Mouse (Mus musculus) hindbrain, embryonic 16.5 days (tissue): Measurements from ENCODE around the gene Srp68. TPM values are rescaled to one million over a fixed set of nuclear protein-coding genes. Genes with fewer than 3 reads are reported as not detected.

Experiments
- ATAC-seq: fragments of 200-750 bp; cut with Nextera tagmentation; 2 replicates; pipeline ENCODE4 v1.8.0; 2017; ENCODE audit warnings: moderate TSS enrichment, moderate library complexity
- H3K27ac ChIP-seq: fragments of 300-500 bp; sonication (generic); 2 replicates; pipeline ENCODE4 v1.5.1; 2014; ENCODE audit warnings: low read depth, mild to moderate bottlenecking, control low read depth, low read length, moderate library complexity
- H3K27me3 ChIP-seq: fragments of 300-500 bp; sonication (generic); replicated peaks from 2 replicates; pipeline ENCODE4 v1.6.1; 2014; ENCODE audit warnings: low read length; ENCODE audit not compliant: control insufficient read depth, insufficient read depth
- H3K36me3 ChIP-seq: fragments of 300-500 bp; sonication (generic); 2 replicates; pipeline ENCODE4 v1.6.1; 2014; ENCODE audit warnings: mild to moderate bottlenecking, low read length, moderate library complexity, mixed read lengths; ENCODE audit not compliant: control insufficient read depth, insufficient read depth
- H3K4me1 ChIP-seq: fragments of 300-500 bp; sonication (generic); 2 replicates; pipeline ENCODE4 v1.6.1; 2014; ENCODE audit warnings: low read depth, low read length; ENCODE audit not compliant: control insufficient read depth, insufficient read depth
- H3K4me2 ChIP-seq: fragments of 300-500 bp; sonication (generic); 2 replicates; pipeline ENCODE4 v1.6.1; 2014; ENCODE audit warnings: mild to moderate bottlenecking, low read length, control low read depth, moderate library complexity
- H3K4me3 ChIP-seq: fragments of 300-500 bp; sonication (generic); 2 replicates; pipeline ENCODE4 v1.5.1; 2014; ENCODE audit warnings: mild to moderate bottlenecking, low read length, control low read depth, moderate library complexity
- H3K9ac ChIP-seq: fragments of 300-500 bp; sonication (generic); 2 replicates; pipeline ENCODE4 v1.6.1; 2014; ENCODE audit warnings: low read depth, mild to moderate bottlenecking, control low read depth, low read length, moderate library complexity
- H3K9me3 ChIP-seq: fragments of 300-500 bp; sonication (generic); 2 replicates; pipeline ENCODE4 v1.6.1; 2014; ENCODE audit warnings: mild to moderate bottlenecking, low read length, moderate library complexity; ENCODE audit not compliant: control insufficient read depth
- WGBS: fragments of 180-500 bp; shearing (Covaris S2); extraction: QIAGEN DNeasy Blood & Tissue Kit; methylation state at CpG from one replicate; pipeline ENCODE4 v1.1.7; 2014; 5-methylcytosine and 5-hydroxymethylcytosine counted together
- polyA plus RNA-seq: library from polyadenylated mRNA; unstranded; fragments of >200 nt; fragmentation: Nextera tagmentation; extraction: Ambion mirVana; gene quantifications from 2 replicates; pipeline ENCODE4 v1.2.1, GENCODE M21; 2015

The Srp68 gene
- polyA plus RNA-seq, 1 experiment from 2014 or later = 61.8 TPM

- H3K27ac ChIP-seq = no peak overlapping the region
- H3K36me3 ChIP-seq = peaks cover 49% of the 10 kb centered on the region
- H3K4me2 ChIP-seq = no peak overlapping the region
- no peak overlapping the region for H3K4me3 ChIP-seq
- 89% methylated on average over 9 of the region's 9 CpGs for WGBS
- no peak overlapping the region for H3K9ac ChIP-seq
- H3K4me1 ChIP-seq = no peaks in the 10 kb centered on the region
- ATAC-seq = no peak
- no peaks in the 10 kb centered on the region for H3K9me3 ChIP-seq
- no peaks in the 10 kb centered on the region for H3K27me3 ChIP-seq
Measured at GRCm38 (mm10) chr11:116255982-116256675, 17.9 kb downstream of the Srp68 start.

- Histone ChIP-seq H3K4me1 (no peaks in the 10 kb centered on the region), H3K27me3 (no peaks in the 10 kb centered on the region), H3K9ac (no peak overlapping the region), H3K4me3 (no peak overlapping the region), H3K4me2 (no peak overlapping the region), H3K36me3 (peaks cover 48% of the 10 kb centered on the region), H3K9me3 (no peaks in the 10 kb centered on the region), H3K27ac (no peak overlapping the region)
- WGBS = 86% methylated on average over 22 of the region's 22 CpGs
- no peak for ATAC-seq
Measured at GRCm38 (mm10) chr11:116255090-116255981, 18.7 kb downstream of the Srp68 start.

DNA sequence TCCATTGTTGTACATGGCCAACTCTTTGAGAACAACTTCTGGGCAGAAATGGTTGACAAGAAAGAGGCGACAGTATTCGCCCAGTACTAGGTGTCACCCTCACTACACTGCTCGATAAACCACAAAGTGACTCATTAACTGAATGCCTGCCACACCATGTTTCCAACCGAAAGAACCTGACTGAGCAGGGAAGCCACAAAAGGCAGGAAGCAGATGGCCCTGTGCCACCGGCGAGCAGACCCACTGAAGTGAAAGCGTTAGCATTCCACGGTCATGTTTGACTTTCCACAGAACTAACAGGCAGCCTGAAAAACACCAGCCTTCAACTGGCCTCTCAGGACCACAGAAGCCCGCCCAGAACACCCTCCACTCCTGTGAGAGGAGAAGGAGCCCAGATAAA is 19.4 kb downstream of the Srp68 start:
- 71% methylated on average over 9 of the region's 9 CpGs for WGBS

GRCm38 (mm10) chr11:116253076-116253600 is 20.9 kb downstream of the Srp68 start:
- Histone ChIP-seq H3K27me3 (no peaks in the 10 kb centered on the region), H3K36me3 (peaks cover 53% of the 10 kb centered on the region), H3K9me3 (no peaks in the 10 kb centered on the region), H3K4me2 (no peak overlapping the region), H3K9ac (no peak overlapping the region), H3K4me1 (no peaks in the 10 kb centered on the region), H3K4me3 (no peak overlapping the region), H3K27ac (no peak overlapping the region)
- no peak for ATAC-seq
- 87% methylated on average over 3 of the region's 3 CpGs for WGBS

More for the DNA sequence above, 19.4 kb downstream of the Srp68 start:
- H3K27me3 ChIP-seq = no peaks in the 10 kb centered on the region
- no peak overlapping the region for H3K4me3 ChIP-seq
- no peaks in the 10 kb centered on the region for H3K9me3 ChIP-seq
- H3K4me2 ChIP-seq = no peak overlapping the region
- peaks cover 53% of the 10 kb centered on the region for H3K36me3 ChIP-seq
- no peaks in the 10 kb centered on the region for H3K4me1 ChIP-seq
- no peak overlapping the region for H3K9ac ChIP-seq
- ATAC-seq = no peak
- no peak overlapping the region for H3K27ac ChIP-seq

DNA sequence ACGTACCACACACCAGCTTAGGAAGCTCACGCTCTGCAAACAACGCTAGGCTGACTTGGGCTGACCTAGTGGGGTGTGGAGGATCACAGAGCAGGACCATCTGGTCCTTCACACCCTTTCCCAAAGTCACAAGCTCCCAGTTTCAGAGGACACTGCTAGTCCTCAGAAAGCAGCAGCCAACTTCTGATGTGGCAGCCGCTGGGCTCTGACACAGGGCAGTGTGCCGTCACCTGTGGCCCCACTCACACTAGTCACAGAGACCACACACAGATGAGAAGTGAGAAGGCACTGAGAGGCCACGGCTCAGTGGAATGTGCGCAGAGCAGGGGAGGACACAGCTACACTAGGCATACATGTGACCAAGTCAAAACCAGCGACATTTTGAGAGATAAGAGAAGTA is 23.1 kb downstream of the Srp68 start:
- no peak overlapping the region for H3K9ac ChIP-seq
- WGBS = 97% methylated on average over 8 of the region's 8 CpGs
- ATAC-seq = no peak

DNA sequence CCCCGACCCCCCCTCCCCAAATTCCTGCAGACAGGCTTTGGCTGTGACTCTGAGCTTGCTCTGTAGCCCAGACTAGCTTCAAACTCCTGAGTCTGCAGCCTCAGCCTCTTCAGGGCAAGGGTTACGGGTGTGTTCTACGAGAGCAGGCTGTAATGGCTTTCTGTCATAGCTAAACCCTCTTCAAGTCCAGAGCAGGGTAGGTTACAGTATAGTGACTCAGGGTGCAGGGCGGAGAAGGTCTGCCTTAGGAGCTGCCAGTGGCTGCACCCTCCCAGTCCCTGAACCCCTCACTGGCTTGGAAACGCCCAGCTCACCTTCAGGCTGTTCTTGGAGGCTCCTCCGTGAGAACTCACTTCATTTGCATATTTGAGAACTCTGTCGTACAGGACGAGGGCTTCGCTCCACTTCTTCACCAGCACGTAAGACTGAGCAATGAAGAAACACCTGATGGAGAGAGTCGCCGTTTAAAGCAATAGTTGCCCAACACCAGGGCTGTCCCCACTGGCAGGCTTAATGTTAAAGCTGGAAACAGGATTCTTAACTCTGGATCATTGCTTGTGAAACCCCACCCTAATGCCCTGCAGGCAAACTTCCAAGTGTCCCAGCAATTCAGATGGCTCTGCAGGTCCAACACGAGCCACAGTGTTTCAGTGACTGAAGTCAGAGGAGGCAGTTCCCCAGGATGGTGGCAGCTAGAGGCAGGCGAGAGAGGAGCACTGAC is 26.4 kb downstream of the Srp68 start:
- Histone ChIP-seq H3K4me3 (no peak overlapping the region), H3K4me2 (no peak overlapping the region), H3K27ac (no peak overlapping the region), H3K9ac (no peak overlapping the region), H3K36me3 (peaks cover 72% of the 10 kb centered on the region), H3K4me1 (no peaks in the 10 kb centered on the region), H3K27me3 (no peaks in the 10 kb centered on the region), H3K9me3 (no peaks in the 10 kb centered on the region)
- ATAC-seq = no peak
- 86% methylated on average over 14 of the region's 14 CpGs for WGBS

More for the DNA sequence above, 23.1 kb downstream of the Srp68 start:
- Histone ChIP-seq H3K27me3 (no peaks in the 10 kb centered on the region), H3K4me3 (no peak overlapping the region), H3K27ac (no peak overlapping the region), H3K4me1 (no peaks in the 10 kb centered on the region), H3K36me3 (peaks cover 68% of the 10 kb centered on the region), H3K4me2 (no peak overlapping the region), H3K9me3 (no peaks in the 10 kb centered on the region)

DNA sequence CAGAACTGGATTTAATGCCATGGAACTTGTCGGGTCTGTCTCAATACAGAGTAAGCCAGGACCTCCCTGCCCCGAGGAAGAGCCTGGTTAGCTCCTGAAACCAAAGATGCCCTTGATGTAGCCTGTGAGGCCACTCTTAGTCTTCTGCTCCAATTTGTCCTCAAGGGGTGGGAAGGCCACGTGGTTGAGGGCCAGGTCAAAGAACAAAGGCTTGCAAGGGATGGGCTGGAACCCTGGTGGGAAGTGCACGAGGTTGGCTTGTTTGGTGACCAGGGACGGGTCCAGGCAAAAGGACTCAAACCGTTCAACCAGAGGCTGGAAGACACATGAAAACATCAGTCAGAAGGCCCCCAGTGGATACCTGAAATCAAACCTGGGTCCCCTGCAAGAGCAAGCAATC is 28.4 kb downstream of the Srp68 start:
- Histone ChIP-seq H3K4me3 (no peak overlapping the region), H3K9me3 (no peaks in the 10 kb centered on the region), H3K4me1 (no peaks in the 10 kb centered on the region), H3K36me3 (peaks cover 58% of the 10 kb centered on the region), H3K27ac (no peak overlapping the region), H3K27me3 (no peaks in the 10 kb centered on the region), H3K9ac (no peak overlapping the region), H3K4me2 (no peak overlapping the region)
- 76% methylated on average over 6 of the region's 6 CpGs for WGBS
- ATAC-seq = no peak

DNA sequence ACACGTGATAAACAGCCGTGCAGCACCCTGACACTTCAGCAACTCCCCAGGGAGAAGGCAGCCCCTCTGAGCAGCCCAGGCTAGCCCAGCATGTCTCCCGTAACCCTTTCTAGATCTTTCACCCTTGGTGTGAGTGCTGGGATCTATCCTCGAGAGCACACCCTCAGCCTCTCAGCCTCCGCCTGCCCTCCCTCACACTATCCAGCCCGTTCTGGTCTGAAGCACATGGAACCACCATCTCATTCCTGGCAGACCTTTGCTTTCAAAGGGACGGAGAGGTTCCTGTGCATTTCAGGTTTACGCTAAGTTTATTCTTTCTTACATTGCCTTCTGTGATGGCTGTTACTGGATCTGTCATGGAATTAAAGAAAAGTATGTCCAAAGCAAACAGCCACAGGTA is 29.4 kb downstream of the Srp68 start:
- Histone ChIP-seq H3K36me3 (peaks cover 48% of the 10 kb centered on the region), H3K9me3 (no peaks in the 10 kb centered on the region), H3K27ac (no peak overlapping the region), H3K9ac (no peak overlapping the region), H3K4me1 (no peaks in the 10 kb centered on the region), H3K27me3 (no peaks in the 10 kb centered on the region), H3K4me2 (no peak overlapping the region), H3K4me3 (no peak overlapping the region)
- ATAC-seq = no peak
- 91% methylated on average over 8 of the region's 8 CpGs for WGBS
